Comparison of ENCODE assay signal across 7 mouse cellular contexts in genomic region chr13:89739696-89740242, GRCm38 (mm10). TPM values are rescaled to one million over a fixed set of nuclear protein-coding genes. Genes with fewer than 3 reads are reported as not detected.
DNase-seq lines count a peak whose midpoint lies in the region; ATAC-seq lines count a peak whose summit lies in the region.

No protein-coding gene starts in this region.

- under 1% methylated on average over 24 of the region's 24 CpGs for WGBS in lung, embryonic 16.5 days
- WGBS in embryonic facial prominence, embryonic 11.5 days, result 0% methylated on average over 24 of the region's 24 CpGs
- under 1% methylated on average over 24 of the region's 24 CpGs for WGBS in hindbrain, embryonic 16.5 days
- under 1% methylated on average over 24 of the region's 24 CpGs for WGBS in midbrain, embryonic 13.5 days

- H3K4me1 ChIP-seq in lung, embryonic 16.5 days (replicated peaks; ENCODE audit: control insufficient read depth, insufficient read depth, low read length), result peaks cover 9% of the 10 kb centered on the region
- no peaks in the 10 kb centered on the region for H3K4me1 ChIP-seq in embryonic facial prominence, embryonic 11.5 days (ENCODE audit: control insufficient read depth, insufficient read depth, low read length)
- H3K4me1 ChIP-seq in hindbrain, embryonic 16.5 days (ENCODE audit: control insufficient read depth, insufficient read depth, low read depth, low read length), result peaks cover 2% of the 10 kb centered on the region
- peaks cover 21% of the 10 kb centered on the region for H3K4me1 ChIP-seq in midbrain, embryonic 13.5 days (replicated peaks)

- ATAC-seq in lung, embryonic 16.5 days (ENCODE audit: low read depth), result peak; percentile 9; the same call in 1 of the 2 replicates
- ATAC-seq in embryonic facial prominence, embryonic 11.5 days (replicated peaks; ENCODE audit: insufficient number of reproducible peaks, low FRiP score, low TSS enrichment, low read depth), result no peak
- peak; percentile 22 for ATAC-seq in hindbrain, embryonic 16.5 days
- peak; percentile 24; the same call in 1 of the 2 replicates for ATAC-seq in midbrain, embryonic 13.5 days

- DNase-seq in lung, postnatal 4 days, result no peak
- DNase-seq in embryonic facial prominence, embryonic 11.5 days (ENCODE audit: low spot score), result no peak
- no peak for DNase-seq in retina, embryonic 14.5 days (ENCODE audit: low spot score)
- DNase-seq in layer of hippocampus, postnatal 10 days (ENCODE audit: low spot score in 2 of 2), result no peak

- H3K36me3 ChIP-seq in lung, embryonic 16.5 days (ENCODE audit: control insufficient read depth, insufficient read depth, low read length), result no peaks in the 10 kb centered on the region
- no peaks in the 10 kb centered on the region for H3K36me3 ChIP-seq in embryonic facial prominence, embryonic 11.5 days (replicated peaks; ENCODE audit: control insufficient read depth, insufficient read depth, low read depth, low read length)
- no peaks in the 10 kb centered on the region for H3K36me3 ChIP-seq in hindbrain, embryonic 16.5 days (ENCODE audit: control insufficient read depth, insufficient read depth, low read length)
- H3K36me3 ChIP-seq in midbrain, embryonic 13.5 days, result no peaks in the 10 kb centered on the region

- no peaks in the 10 kb centered on the region for H3K9me3 ChIP-seq in lung, embryonic 16.5 days (ENCODE audit: control insufficient read depth, low read length)
- H3K9me3 ChIP-seq in embryonic facial prominence, embryonic 11.5 days (replicated peaks; ENCODE audit: control insufficient read depth, low read length), result no peaks in the 10 kb centered on the region
- no peaks in the 10 kb centered on the region for H3K9me3 ChIP-seq in hindbrain, embryonic 16.5 days (ENCODE audit: control insufficient read depth, low read length)
- H3K9me3 ChIP-seq in midbrain, embryonic 13.5 days, result no peaks in the 10 kb centered on the region

- peak overlapping the region; percentile 70 for H3K9ac ChIP-seq in lung, embryonic 16.5 days (ENCODE audit: low read length)
- peak overlapping the region; percentile 82 for H3K9ac ChIP-seq in embryonic facial prominence, embryonic 11.5 days (replicated peaks; ENCODE audit: low read length)
- H3K9ac ChIP-seq in hindbrain, embryonic 16.5 days (ENCODE audit: low read depth, low read length), result peak overlapping the region; percentile 73
- H3K9ac ChIP-seq in midbrain, embryonic 13.5 days (replicated peaks), result peak overlapping the region; percentile 75

- peak overlapping the region; percentile 94 for H3K27ac ChIP-seq in lung, embryonic 16.5 days (ENCODE audit: low read length)
- peak overlapping the region; percentile 81 for H3K27ac ChIP-seq in embryonic facial prominence, embryonic 11.5 days (replicated peaks; ENCODE audit: low read depth, low read length)
- H3K27ac ChIP-seq in hindbrain, embryonic 16.5 days (ENCODE audit: low read depth, low read length), result peak overlapping the region; percentile 78
- peak overlapping the region; percentile 86 for H3K27ac ChIP-seq in midbrain, embryonic 13.5 days

- peak overlapping the region; percentile 87 for H3K4me2 ChIP-seq in lung, embryonic 16.5 days (ENCODE audit: low read depth, low read length)
- peak overlapping the region; percentile 80 for H3K4me2 ChIP-seq in embryonic facial prominence, embryonic 11.5 days (ENCODE audit: low read depth, low read length)
- H3K4me2 ChIP-seq in hindbrain, embryonic 16.5 days (ENCODE audit: low read length), result peak overlapping the region; percentile 92
- H3K4me2 ChIP-seq in midbrain, embryonic 13.5 days (replicated peaks), result peak overlapping the region; percentile 96

- H3K4me3 ChIP-seq in lung, embryonic 16.5 days (ENCODE audit: low read length), result peak overlapping the region; percentile 70
- H3K4me3 ChIP-seq in embryonic facial prominence, embryonic 11.5 days (ENCODE audit: low read depth, low read length), result peak overlapping the region; percentile 63
- peak overlapping the region; percentile 69 for H3K4me3 ChIP-seq in hindbrain, embryonic 16.5 days (ENCODE audit: low read length)
- peak overlapping the region; percentile 69 for H3K4me3 ChIP-seq in midbrain, embryonic 13.5 days (replicated peaks)

- H3K27me3 ChIP-seq in lung, embryonic 16.5 days (ENCODE audit: control insufficient read depth, insufficient read depth, low read depth, low read length), result no peaks in the 10 kb centered on the region
- no peaks in the 10 kb centered on the region for H3K27me3 ChIP-seq in embryonic facial prominence, embryonic 11.5 days (ENCODE audit: control insufficient read depth, insufficient read depth, low read length)
- H3K27me3 ChIP-seq in hindbrain, embryonic 16.5 days (replicated peaks; ENCODE audit: control insufficient read depth, insufficient read depth, low read length), result no peaks in the 10 kb centered on the region
- peaks cover 9% of the 10 kb centered on the region for H3K27me3 ChIP-seq in midbrain, embryonic 13.5 days

RNA-seq across cellular contexts. Expression of gene Vcan, which starts 2.5 kb away (rescaled TPM):
- polyA plus RNA-seq in lung, embryonic 16.5 days (2015; fragmentation: Nextera tagmentation; extraction: Ambion mirVana), result 42.9 and 46.4 TPM in 2 replicates
- polyA plus RNA-seq in embryonic facial prominence, embryonic 11.5 days (2014; fragmentation: Nextera tagmentation; extraction: Ambion mirVana), result 105 and 108 TPM in 2 replicates
- polyA plus RNA-seq in hindbrain, embryonic 16.5 days (2015; fragmentation: Nextera tagmentation; extraction: Ambion mirVana), result 29.3 and 32.0 TPM in 2 replicates
- polyA plus RNA-seq in midbrain, embryonic 13.5 days (2015; fragmentation: Nextera tagmentation; extraction: Ambion mirVana), result 42.9 and 51.6 TPM in 2 replicates
- 10 to 100 TPM; 37.3 to 38.7 TPM for total RNA-seq in layer of hippocampus, postnatal 10 days (2021)
